Mouse (Mus musculus): ENCODE measurements around the gene Ubr1. TPM values are rescaled to one million over a fixed set of nuclear protein-coding genes. Genes with fewer than 3 reads are reported as not detected.
"Not testable (repeated sequence)": the region's sequence is repeated elsewhere in the genome, so short reads cannot be mapped to it uniquely, and the experiment has no call there.

The Ubr1 gene
- total RNA-seq (2021) = 10 to 100 TPM; 24.8 to 27.3 TPM
- long read RNA-seq, experiment 1, partial matches to known transcripts = 3 of 3 reads
- long read RNA-seq, experiment 1, other reads (novel, unspliced or antisense) = 0 of 3 reads
- long read RNA-seq, experiment 2, partial matches to known transcripts = 13 of 18 reads
- long read RNA-seq, experiment 2, other reads (novel, unspliced or antisense) = 5 of 18 reads

GRCm38 (mm10) chr2:120970559-120971080 lies at the start of gene Ubr1:
Gene Ubr1, minus strand, starts transcription at chr2:120970715.
- peak; percentile 69 to 73 for DNase-seq (ENCODE audit: low spot score in 2 of 2)

GRCm38 (mm10) chr2:121017151-121017550 lies 46.6 kb upstream of the Ubr1 start:
- no peak for DNase-seq (ENCODE audit: low spot score in 2 of 2)

- no peak for DNase-seq (ENCODE audit: low spot score in 2 of 2)
These were observed 45.7 kb upstream of the Ubr1 start for GRCm38 (mm10) chr2:121016226-121016625.

GRCm38 (mm10) chr2:121015507-121015906 lies 45.0 kb upstream of the Ubr1 start:
- no peak for DNase-seq (ENCODE audit: low spot score in 2 of 2)

GRCm38 (mm10) chr2:121012676-121013075 lies 42.2 kb upstream of the Ubr1 start:
- DNase-seq (ENCODE audit: low spot score in 2 of 2) = no peak

- no peak for DNase-seq (ENCODE audit: low spot score in 2 of 2)
These were observed 38.7 kb upstream of the Ubr1 start for GRCm38 (mm10) chr2:121009071-121009677.

- DNase-seq (ENCODE audit: low spot score in 2 of 2) = no peak
These were observed 38.1 kb upstream of the Ubr1 start for GRCm38 (mm10) chr2:121008664-121009007.

- peak; percentile 87 to 91 for DNase-seq (ENCODE audit: low spot score in 2 of 2)
These were observed 37.6 kb upstream of the Ubr1 start, which contains the start of gene Ccndbp1 for GRCm38 (mm10) chr2:121007925-121008663. Gene Ccndbp1, plus strand, starts transcription at chr2:121008403.

- DNase-seq (ENCODE audit: low spot score in 2 of 2) = no peak
These were observed 36.5 kb upstream of the Ubr1 start for GRCm38 (mm10) chr2:121006986-121007385.

- DNase-seq (ENCODE audit: low spot score in 2 of 2) = no peak
These were observed 33.7 kb upstream of the Ubr1 start for GRCm38 (mm10) chr2:121004018-121004811.

- no peak for DNase-seq (ENCODE audit: low spot score in 2 of 2)
These were observed 33.1 kb upstream of the Ubr1 start for GRCm38 (mm10) chr2:121003586-121003985.

- DNase-seq (ENCODE audit: low spot score in 2 of 2) = no peak
These were observed 28.3 kb upstream of the Ubr1 start for GRCm38 (mm10) chr2:120998863-120999262.

- not testable (repeated sequence) for DNase-seq (ENCODE audit: low spot score in 2 of 2)
These were observed 26.1 kb upstream of the Ubr1 start for GRCm38 (mm10) chr2:120996607-120997006.

GRCm38 (mm10) chr2:120991196-120991595 lies 20.7 kb upstream of the Ubr1 start:
- DNase-seq (ENCODE audit: low spot score in 2 of 2) = no peak

GRCm38 (mm10) chr2:120985241-120985640 lies 14.7 kb upstream of the Ubr1 start:
- DNase-seq (ENCODE audit: low spot score in 2 of 2) = no peak

GRCm38 (mm10) chr2:120983611-120984010 lies 13.1 kb upstream of the Ubr1 start:
- DNase-seq (ENCODE audit: low spot score in 2 of 2) = no peak

- no peak for DNase-seq (ENCODE audit: low spot score in 2 of 2)
These were observed 10.3 kb upstream of the Ubr1 start for GRCm38 (mm10) chr2:120980861-120981260.

GRCm38 (mm10) chr2:120979819-120980218 lies 9.3 kb upstream of the Ubr1 start:
- DNase-seq (ENCODE audit: low spot score in 2 of 2) = no peak

- DNase-seq (ENCODE audit: low spot score in 2 of 2) = no peak
These were observed 8.2 kb upstream of the Ubr1 start for GRCm38 (mm10) chr2:120978693-120979037.

- DNase-seq (ENCODE audit: low spot score in 2 of 2) = no peak
These were observed 7.6 kb upstream of the Ubr1 start for GRCm38 (mm10) chr2:120977926-120978692.

Measured in adrenal gland, adult 18-20 months (tissue).